Mouse (Mus musculus): ENCODE measurements around the gene Lias.

The Lias gene

DNA sequence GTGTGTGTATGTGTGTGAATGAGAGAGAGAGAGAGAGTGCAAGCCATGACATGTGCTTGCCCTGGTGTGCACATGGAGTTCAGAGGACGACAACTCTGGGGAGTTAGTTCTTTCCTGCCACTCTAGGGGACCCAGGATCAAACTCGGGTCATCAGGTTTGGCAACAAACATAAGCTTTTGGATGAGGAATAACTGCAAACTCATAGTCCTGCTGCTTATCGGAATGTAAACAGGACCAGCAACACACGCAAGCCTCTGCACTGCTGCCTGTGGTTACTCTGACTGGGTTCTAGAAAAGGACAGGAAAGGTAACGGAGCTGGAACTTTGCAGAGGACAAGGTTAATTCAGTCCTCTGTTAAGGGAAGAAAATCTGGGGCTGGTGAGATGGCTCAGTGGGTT is 34.0 kb downstream of the Lias start:
- peak in 1 of 2 experiments; percentile 55 for DNase-seq (ENCODE audit: low spot score in 2 of 2)

DNA sequence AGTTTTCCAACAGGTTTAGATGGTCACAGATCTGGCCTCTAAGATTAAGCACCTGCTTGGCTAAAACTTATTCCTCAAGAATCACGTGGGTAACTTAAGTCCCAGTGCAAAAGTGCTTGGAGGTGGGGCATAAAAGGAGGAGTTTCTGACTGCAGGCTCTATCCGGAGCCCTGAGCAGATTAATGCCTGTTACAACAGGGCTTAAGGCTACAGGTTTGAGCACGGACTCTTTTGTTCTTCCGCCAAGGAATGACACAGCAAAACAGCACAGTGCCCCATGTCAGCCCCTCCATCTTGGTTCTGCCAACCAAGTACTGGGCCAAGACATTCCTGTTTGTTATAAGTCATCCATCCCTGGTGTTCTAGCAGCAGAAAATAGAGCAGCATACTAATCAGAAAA is 37.0 kb downstream of the Lias start:
- DNase-seq (ENCODE audit: low spot score in 2 of 2) = peak in 1 of 2 experiments; percentile 58

- no peak for DNase-seq (ENCODE audit: low spot score in 2 of 2)
These were observed 38.1 kb downstream of the Lias start for GRCm38 (mm10) chr5:65429441-65429840.

DNA sequence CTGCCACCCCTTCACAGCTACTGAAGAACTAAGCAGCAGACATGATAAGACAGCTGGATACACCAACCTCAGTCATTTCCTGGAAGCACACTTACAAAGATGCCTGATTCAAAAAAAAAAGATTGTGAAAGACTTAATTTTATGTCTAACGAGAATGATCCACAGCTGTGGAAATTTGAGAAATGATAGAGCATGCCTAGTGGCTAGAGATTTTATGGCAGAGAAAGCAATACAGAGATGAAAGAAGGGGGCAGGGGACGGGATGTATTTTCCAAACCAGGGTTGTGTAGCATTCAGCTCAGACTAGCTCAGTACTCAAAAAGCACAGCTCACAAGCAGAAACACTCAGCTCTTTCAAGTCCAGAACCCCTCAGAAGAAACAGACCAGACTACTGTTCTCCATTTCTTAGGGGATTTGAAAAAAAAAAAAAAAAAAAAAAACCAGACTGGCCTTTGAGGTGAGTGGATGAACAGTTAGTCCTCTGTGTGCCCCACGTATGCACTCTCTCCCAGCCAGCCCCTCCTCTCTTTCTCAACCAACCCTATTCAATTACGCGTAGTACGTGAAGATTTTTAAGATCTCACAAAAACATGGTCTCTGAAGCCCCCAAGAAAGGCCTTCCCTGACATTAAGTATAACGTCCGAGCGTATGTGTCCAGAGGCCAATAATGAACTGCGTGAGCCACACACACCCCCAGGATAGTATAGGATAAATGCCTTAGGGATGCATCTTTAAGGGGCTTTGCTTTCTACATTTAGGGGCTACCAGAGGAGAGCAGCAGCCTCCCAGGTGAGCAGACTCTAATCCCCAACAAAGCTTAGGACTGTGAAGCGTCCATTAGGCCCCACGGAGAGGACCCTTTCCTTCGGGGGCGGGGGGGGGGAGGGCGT is 43.4 kb downstream of the Lias start:
- no peak for DNase-seq (ENCODE audit: low spot score in 2 of 2)

GRCm38 (mm10) chr5:65435363-65435805 is 44.1 kb downstream of the Lias start:
- DNase-seq (ENCODE audit: low spot score in 2 of 2) = no peak

DNA sequence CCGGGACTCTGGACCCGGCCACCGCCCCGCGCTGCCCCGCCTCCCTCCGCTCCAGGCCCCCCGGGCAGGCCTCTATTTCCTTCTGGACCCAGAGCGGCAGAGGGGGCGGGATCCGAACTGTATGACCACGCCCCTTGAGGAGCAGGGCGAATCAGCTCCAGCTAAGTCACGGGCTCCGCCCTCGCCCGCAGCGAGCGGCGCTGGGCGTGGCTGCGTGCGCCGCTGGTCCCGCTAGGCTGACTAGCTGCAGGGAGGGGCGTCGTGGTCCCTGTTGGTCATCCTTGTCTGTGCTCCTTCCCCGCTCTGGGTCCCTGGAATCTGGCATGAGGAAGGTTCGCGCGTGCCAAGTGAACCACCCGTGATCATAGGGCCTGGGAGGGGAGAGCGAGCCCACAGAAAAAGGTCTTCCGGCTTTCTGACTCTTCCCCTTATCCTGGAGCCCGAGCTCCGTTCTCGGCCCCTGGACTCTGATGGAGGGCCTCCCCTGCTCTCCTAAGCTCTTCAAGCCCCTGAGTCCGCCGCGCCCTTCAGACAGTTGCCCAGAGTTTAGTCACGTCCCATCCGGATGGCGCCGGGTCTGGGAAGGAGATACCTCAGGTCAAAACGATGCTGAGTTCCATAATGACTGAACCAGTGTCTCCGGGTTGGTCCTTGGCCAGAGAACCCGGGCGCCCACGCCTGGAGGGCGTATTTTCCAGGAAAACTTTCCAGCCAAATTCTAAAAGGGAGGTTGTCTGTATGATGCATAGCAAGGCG is 44.7 kb downstream of the Lias start, which contains the start of gene Ugdh:
Gene Ugdh (minus strand): TSS at position 144 of the 756 bp plus-strand sequence.
- DNase-seq (ENCODE audit: low spot score in 2 of 2) = peak; percentile 94 to 100

DNA sequence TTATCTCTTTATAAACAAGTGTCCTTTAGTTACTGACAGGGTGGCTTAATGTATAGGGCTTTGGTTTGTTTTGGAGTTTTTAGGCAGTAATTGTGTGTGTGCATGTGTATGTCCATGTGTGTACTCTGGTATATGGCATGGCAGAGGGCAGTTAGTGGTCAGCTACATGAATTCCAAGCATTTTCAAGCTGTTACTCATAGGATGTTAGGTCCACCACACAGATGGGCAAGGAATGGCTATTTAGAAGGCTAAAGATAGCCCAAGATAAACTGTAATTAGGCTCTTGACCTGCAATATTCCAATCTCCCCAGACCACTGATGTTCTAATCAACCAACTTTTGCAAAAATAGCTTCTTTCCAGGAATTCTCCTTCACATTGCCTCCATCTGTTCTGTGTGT is 46.7 kb downstream of the Lias start:
- no peak for DNase-seq (ENCODE audit: low spot score in 2 of 2)

DNA sequence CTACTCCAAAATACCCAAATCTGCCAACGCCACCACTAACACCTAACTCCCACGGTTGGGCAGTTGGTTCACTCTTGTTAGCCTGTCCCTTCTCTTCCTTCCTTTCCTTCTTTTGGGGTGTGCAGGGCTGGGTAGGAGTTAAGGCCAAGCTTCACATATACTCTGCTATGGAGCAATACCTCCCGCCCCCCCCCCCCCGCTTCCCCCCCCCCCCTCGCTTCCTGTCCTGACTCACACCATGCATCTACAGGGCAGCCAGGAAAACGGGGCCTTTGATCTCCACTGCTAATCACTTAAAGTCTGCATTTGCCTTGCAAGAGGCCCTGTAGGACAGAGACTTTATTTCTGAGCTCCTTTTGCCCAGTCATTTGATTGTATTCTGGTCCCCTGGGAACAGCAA is 53.7 kb downstream of the Lias start:
- no peak for DNase-seq (ENCODE audit: low spot score in 2 of 2)

GRCm38 (mm10) chr5:65446756-65447155 is 55.5 kb downstream of the Lias start:
- DNase-seq (ENCODE audit: low spot score in 2 of 2) = no peak

DNA sequence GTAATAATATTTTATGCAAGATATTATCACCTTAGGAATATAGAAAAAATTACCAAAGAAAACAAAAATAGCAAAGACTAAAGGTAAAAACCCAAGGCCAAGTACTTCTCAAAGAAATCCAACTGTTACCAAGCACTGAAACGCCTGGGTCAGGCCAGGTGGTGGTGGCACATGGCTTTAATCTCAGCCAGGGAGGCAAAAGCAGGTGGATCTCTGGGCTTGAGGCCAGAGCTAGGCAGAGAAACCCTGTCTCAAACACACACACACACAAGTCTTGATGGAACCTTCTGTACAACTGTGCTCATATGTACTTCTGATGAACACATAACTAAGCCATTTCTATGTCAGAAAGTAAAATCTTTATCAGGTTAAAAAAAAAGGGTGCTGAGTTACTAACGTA is 56.5 kb downstream of the Lias start:
- DNase-seq (ENCODE audit: low spot score in 2 of 2) = no peak

- no peak for DNase-seq (ENCODE audit: low spot score in 2 of 2)
These were observed 57.6 kb downstream of the Lias start for GRCm38 (mm10) chr5:65448941-65449340.

- peak in 1 of 2 experiments; percentile 76 for DNase-seq (ENCODE audit: low spot score in 2 of 2)
These were observed 63.5 kb downstream of the Lias start for GRCm38 (mm10) chr5:65454771-65455170.

GRCm38 (mm10) chr5:65457086-65457827 is 66.0 kb downstream of the Lias start:
- peak in 1 of 2 experiments; percentile 35 for DNase-seq (ENCODE audit: low spot score in 2 of 2)

DNA sequence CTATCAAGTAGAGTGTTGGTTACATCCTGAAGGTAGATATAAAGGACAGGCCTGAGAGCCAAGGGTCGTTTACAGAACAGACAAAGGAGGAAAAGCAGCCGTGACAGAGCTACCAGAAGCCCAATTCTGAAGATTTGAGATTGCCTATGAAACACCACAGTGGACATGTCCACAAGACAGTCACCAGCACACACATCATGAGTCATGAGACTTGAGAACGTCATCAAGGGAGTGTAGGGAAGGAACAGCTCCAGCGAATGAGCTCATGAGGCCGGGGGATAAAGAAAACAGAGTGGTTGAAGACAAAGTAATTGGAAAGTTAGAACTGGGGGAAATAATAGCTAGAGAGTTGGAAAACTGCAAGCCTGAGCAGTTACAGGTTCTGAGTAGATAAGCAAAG is 66.5 kb downstream of the Lias start:
- DNase-seq (ENCODE audit: low spot score in 2 of 2) = peak in 1 of 2 experiments; percentile 49

- no peak for DNase-seq (ENCODE audit: low spot score in 2 of 2)
These were observed 68.2 kb downstream of the Lias start for GRCm38 (mm10) chr5:65459454-65459853.
